Mouse (Mus musculus): ENCODE data around the gene E030030I06Rik. TPM values are rescaled to one million over a fixed set of nuclear protein-coding genes. Genes with fewer than 3 reads are reported as not detected.

E030030I06Rik gene
- polyA plus RNA-seq, 1 experiment from 2014 or later, result 2.7 TPM

Other genes with a start within 250 kb of the E030030I06Rik start
- gene 4930444G20Rik, start 81.2 kb downstream of the E030030I06Rik start, polyA plus RNA-seq (2015; fragmentation: Nextera tagmentation; extraction: Ambion mirVana), result not detected in 2 replicates
- 1.8 and 2.3 TPM in 2 replicates for gene Raet1e, start 9.3 kb upstream of the E030030I06Rik start, polyA plus RNA-seq (2015; fragmentation: Nextera tagmentation; extraction: Ambion mirVana)
- 0.66 TPM in 1 of 2 replicates, not detected in the other for gene H60b, start 9.3 kb upstream of the E030030I06Rik start, polyA plus RNA-seq (2015; fragmentation: Nextera tagmentation; extraction: Ambion mirVana)
- gene Raet1d, start 211.3 kb upstream of the E030030I06Rik start, polyA plus RNA-seq (2015; fragmentation: Nextera tagmentation; extraction: Ambion mirVana), result 2.6 and 4.4 TPM in 2 replicates

Data from neural tube, embryonic 13.5 days (tissue).